Mouse (Mus musculus): ENCODE measurements at regions not wholly inside any gene's neighbourhood (a gene's known extent, or its start where the extent isn't known, plus 50 kb on each side); places are given as distances from the start of the nearest gene placed in this dataset.

GRCm38 (mm10) chr10:126429502-126429901 is 463.5 kb downstream of the Lrig3 start:
- Histone ChIP-seq H3K27ac (replicated peaks; ENCODE audit: low read depth, low read length) (no peak overlapping the region), H3K9ac (ENCODE audit: low read depth, low read length, severe bottlenecking) (no peak overlapping the region), H3K4me3 (replicated peaks; ENCODE audit: low read length) (no peak overlapping the region), H3K9me3 (ENCODE audit: control insufficient read depth, low read length) (no peaks in the 10 kb centered on the region), H3K4me2 (replicated peaks; ENCODE audit: low read depth, low read length, severe bottlenecking) (no peak overlapping the region), H3K27me3 (ENCODE audit: control insufficient read depth, insufficient read depth, low read length) (no peaks in the 10 kb centered on the region), H3K36me3 (ENCODE audit: control insufficient read depth, insufficient read depth, low read length) (no peaks in the 10 kb centered on the region), H3K4me1 (ENCODE audit: control insufficient read depth, insufficient read depth, low read length) (no peaks in the 10 kb centered on the region)
- WGBS = 82% methylated on average over 1 of the region's 1 CpGs
- TF ChIP-seq POLR2A (IDR thresholded peaks at IDR 0.05; ENCODE audit: borderline replicate concordance, extremely low read depth, insufficient read depth, insufficient read length) = no peak
- no peak for DNase-seq (ENCODE audit: low spot score)
- no peak for ATAC-seq (ENCODE audit: low FRiP score, low read depth)

- no peaks in the 10 kb centered on the region for H3K36me3 ChIP-seq (ENCODE audit: control insufficient read depth, insufficient read depth, low read length)
- no peaks in the 10 kb centered on the region for H3K4me1 ChIP-seq (ENCODE audit: control insufficient read depth, insufficient read depth, low read length)
- WGBS = 52% methylated on average over 6 of the region's 6 CpGs
- no peak for TF ChIP-seq POLR2A (IDR thresholded peaks at IDR 0.05; ENCODE audit: borderline replicate concordance, extremely low read depth, insufficient read depth, insufficient read length)
- no peak overlapping the region for H3K4me2 ChIP-seq (replicated peaks; ENCODE audit: low read depth, low read length, severe bottlenecking)
- H3K9ac ChIP-seq (ENCODE audit: low read depth, low read length, severe bottlenecking) = no peak overlapping the region
- no peak for ATAC-seq (ENCODE audit: low FRiP score, low read depth)
- no peak overlapping the region for H3K27ac ChIP-seq (replicated peaks; ENCODE audit: low read depth, low read length)
- H3K4me3 ChIP-seq (replicated peaks; ENCODE audit: low read length) = no peak overlapping the region
- peak; percentile 58 for DNase-seq (ENCODE audit: low spot score)
- no peaks in the 10 kb centered on the region for H3K27me3 ChIP-seq (ENCODE audit: control insufficient read depth, insufficient read depth, low read length)
- no peaks in the 10 kb centered on the region for H3K9me3 ChIP-seq (ENCODE audit: control insufficient read depth, low read length)
Measured at GRCm38 (mm10) chr10:126422066-126422465, 456.1 kb downstream of the Lrig3 start.

GRCm38 (mm10) chr10:126413786-126414185 is 447.8 kb downstream of the Lrig3 start:
- no peaks in the 10 kb centered on the region for H3K27me3 ChIP-seq (ENCODE audit: control insufficient read depth, insufficient read depth, low read length)
- no peaks in the 10 kb centered on the region for H3K36me3 ChIP-seq (ENCODE audit: control insufficient read depth, insufficient read depth, low read length)
- no peaks in the 10 kb centered on the region for H3K4me1 ChIP-seq (ENCODE audit: control insufficient read depth, insufficient read depth, low read length)
- no peak overlapping the region for H3K4me3 ChIP-seq (replicated peaks; ENCODE audit: low read length)
- H3K9ac ChIP-seq (ENCODE audit: low read depth, low read length, severe bottlenecking) = no peak overlapping the region
- H3K4me2 ChIP-seq (replicated peaks; ENCODE audit: low read depth, low read length, severe bottlenecking) = no peak overlapping the region
- 55% methylated on average over 7 of the region's 7 CpGs for WGBS
- DNase-seq (ENCODE audit: low spot score) = no peak
- no peak for TF ChIP-seq POLR2A (IDR thresholded peaks at IDR 0.05; ENCODE audit: borderline replicate concordance, extremely low read depth, insufficient read depth, insufficient read length)
- H3K9me3 ChIP-seq (ENCODE audit: control insufficient read depth, low read length) = 0 out of 2 replicates have a peak, but pooled peaks cover 3% of the 10 kb centered on the region
- ATAC-seq (ENCODE audit: low FRiP score, low read depth) = no peak
- H3K27ac ChIP-seq (replicated peaks; ENCODE audit: low read depth, low read length) = no peak overlapping the region

GRCm38 (mm10) chr10:126392235-126392634 is 426.3 kb downstream of the Lrig3 start:
- no peak overlapping the region for H3K4me2 ChIP-seq (replicated peaks; ENCODE audit: low read depth, low read length, severe bottlenecking)
- H3K4me3 ChIP-seq (replicated peaks; ENCODE audit: low read length) = no peak overlapping the region
- H3K27ac ChIP-seq (replicated peaks; ENCODE audit: low read depth, low read length) = no peak overlapping the region
- ATAC-seq (ENCODE audit: low FRiP score, low read depth) (no peak), DNase-seq (ENCODE audit: low spot score) (no peak)
- H3K36me3 ChIP-seq (ENCODE audit: control insufficient read depth, insufficient read depth, low read length) = no peaks in the 10 kb centered on the region
- 93% methylated on average over 2 of the region's 3 CpGs for WGBS
- H3K27me3 ChIP-seq (ENCODE audit: control insufficient read depth, insufficient read depth, low read length) = no peaks in the 10 kb centered on the region
- H3K9me3 ChIP-seq (ENCODE audit: control insufficient read depth, low read length) = no peaks in the 10 kb centered on the region
- H3K9ac ChIP-seq (ENCODE audit: low read depth, low read length, severe bottlenecking) = no peak overlapping the region
- no peak for TF ChIP-seq POLR2A (IDR thresholded peaks at IDR 0.05; ENCODE audit: borderline replicate concordance, extremely low read depth, insufficient read depth, insufficient read length)
- H3K4me1 ChIP-seq (ENCODE audit: control insufficient read depth, insufficient read depth, low read length) = no peaks in the 10 kb centered on the region

GRCm38 (mm10) chr10:126391770-126392169 is 425.8 kb downstream of the Lrig3 start:
- no peaks in the 10 kb centered on the region for H3K36me3 ChIP-seq (ENCODE audit: control insufficient read depth, insufficient read depth, low read length)
- 84% methylated on average over 6 of the region's 6 CpGs for WGBS
- H3K4me3 ChIP-seq (replicated peaks; ENCODE audit: low read length) = no peak overlapping the region
- no peak for TF ChIP-seq POLR2A (IDR thresholded peaks at IDR 0.05; ENCODE audit: borderline replicate concordance, extremely low read depth, insufficient read depth, insufficient read length)
- no peaks in the 10 kb centered on the region for H3K4me1 ChIP-seq (ENCODE audit: control insufficient read depth, insufficient read depth, low read length)
- no peaks in the 10 kb centered on the region for H3K27me3 ChIP-seq (ENCODE audit: control insufficient read depth, insufficient read depth, low read length)
- DNase-seq (ENCODE audit: low spot score) (no peak), ATAC-seq (ENCODE audit: low FRiP score, low read depth) (no peak)
- no peak overlapping the region for H3K4me2 ChIP-seq (replicated peaks; ENCODE audit: low read depth, low read length, severe bottlenecking)
- H3K9me3 ChIP-seq (ENCODE audit: control insufficient read depth, low read length) = no peaks in the 10 kb centered on the region
- no peak overlapping the region for H3K9ac ChIP-seq (ENCODE audit: low read depth, low read length, severe bottlenecking)
- H3K27ac ChIP-seq (replicated peaks; ENCODE audit: low read depth, low read length) = no peak overlapping the region

GRCm38 (mm10) chr10:126386430-126386829 is 420.5 kb downstream of the Lrig3 start:
- H3K4me2 ChIP-seq (replicated peaks; ENCODE audit: low read depth, low read length, severe bottlenecking) = no peak overlapping the region
- DNase-seq (ENCODE audit: low spot score) (no peak), ATAC-seq (ENCODE audit: low FRiP score, low read depth) (no peak)
- no peak overlapping the region for H3K9ac ChIP-seq (ENCODE audit: low read depth, low read length, severe bottlenecking)
- no peak overlapping the region for H3K4me3 ChIP-seq (replicated peaks; ENCODE audit: low read length)
- no peaks in the 10 kb centered on the region for H3K4me1 ChIP-seq (ENCODE audit: control insufficient read depth, insufficient read depth, low read length)
- WGBS = 81% methylated on average over 3 of the region's 3 CpGs
- H3K27me3 ChIP-seq (ENCODE audit: control insufficient read depth, insufficient read depth, low read length) = no peaks in the 10 kb centered on the region
- no peak overlapping the region for H3K27ac ChIP-seq (replicated peaks; ENCODE audit: low read depth, low read length)
- TF ChIP-seq POLR2A (IDR thresholded peaks at IDR 0.05; ENCODE audit: borderline replicate concordance, extremely low read depth, insufficient read depth, insufficient read length) = no peak
- H3K9me3 ChIP-seq (ENCODE audit: control insufficient read depth, low read length) = no peaks in the 10 kb centered on the region
- H3K36me3 ChIP-seq (ENCODE audit: control insufficient read depth, insufficient read depth, low read length) = no peaks in the 10 kb centered on the region
